Mouse (Mus musculus): ENCODE measurements around the gene Ntf3. TPM values are rescaled to one million over a fixed set of nuclear protein-coding genes. Genes with fewer than 3 reads are reported as not detected.

Gene Ntf3
- polyA plus RNA-seq, 1 experiment from 2014 or later, result 8.0 TPM

DNA sequence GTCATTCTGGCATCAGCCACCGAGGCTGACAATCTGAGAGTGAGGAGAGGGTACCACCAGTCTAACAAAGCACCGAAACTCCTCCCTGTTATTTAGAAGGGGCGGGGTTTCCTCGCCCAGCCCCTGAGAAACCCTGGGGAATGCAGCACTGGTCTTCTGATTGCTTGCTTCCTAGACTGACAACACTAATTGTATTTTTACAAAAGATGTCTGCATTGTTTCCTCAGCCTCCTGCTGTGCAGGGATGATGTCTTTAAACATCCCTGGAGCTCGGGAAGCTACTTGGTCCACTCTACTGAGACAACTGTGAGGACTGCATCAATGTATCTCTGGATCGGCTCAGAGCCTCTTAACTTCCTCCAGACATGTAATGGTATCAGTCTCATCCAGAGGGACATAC lies 64.1 kb downstream of the Ntf3 start:
- Histone ChIP-seq H3K9me3 (replicated peaks) (no peaks in the 10 kb centered on the region), H3K4me2 (no peak overlapping the region), H3K27ac (no peak overlapping the region), H3K4me3 (no peak overlapping the region), H3K27me3 (no peaks in the 10 kb centered on the region), H3K9ac (no peak overlapping the region), H3K4me1 (replicated peaks) (peaks cover 20% of the 10 kb centered on the region), H3K36me3 (no peaks in the 10 kb centered on the region)
- 80% methylated on average over 6 of the region's 6 CpGs for WGBS
- no peak for ATAC-seq (replicated peaks; ENCODE audit: insufficient number of reproducible peaks, insufficient read depth, low FRiP score, low read depth)

- Histone ChIP-seq H3K27me3 (no peaks in the 10 kb centered on the region), H3K9me3 (replicated peaks) (no peaks in the 10 kb centered on the region)
These were observed 64.7 kb downstream of the Ntf3 start for GRCm38 (mm10) chr6:126102007-126102406.

DNA sequence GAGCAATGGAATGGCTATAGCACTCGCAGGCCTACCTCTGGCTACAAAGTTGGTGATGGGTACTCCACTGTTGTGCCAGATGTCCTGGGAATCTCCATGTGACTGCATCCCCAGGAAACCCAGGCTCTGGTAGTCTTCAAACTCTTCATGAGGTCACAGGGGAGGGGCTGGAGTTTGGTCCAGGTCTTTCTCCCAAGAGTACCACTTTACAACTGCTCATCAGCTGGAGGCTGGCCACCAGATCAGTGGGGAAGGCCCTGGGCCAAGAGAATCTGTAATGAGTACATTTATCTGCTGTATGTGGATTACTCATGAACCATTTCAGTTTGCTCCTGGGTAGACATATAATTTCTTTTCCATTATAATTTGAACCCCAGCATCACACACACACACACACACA lies 66.1 kb downstream of the Ntf3 start:
- 94% methylated on average over 1 of the region's 1 CpGs for WGBS
- no peaks in the 10 kb centered on the region for H3K9me3 ChIP-seq (replicated peaks)
- no peak overlapping the region for H3K4me2 ChIP-seq
- no peaks in the 10 kb centered on the region for H3K36me3 ChIP-seq
- peaks cover 21% of the 10 kb centered on the region for H3K4me1 ChIP-seq (replicated peaks)
- no peak overlapping the region for H3K27ac ChIP-seq
- no peak for ATAC-seq (replicated peaks; ENCODE audit: insufficient number of reproducible peaks, insufficient read depth, low FRiP score, low read depth)
- H3K4me3 ChIP-seq, result no peak overlapping the region
- H3K9ac ChIP-seq, result no peak overlapping the region
- H3K27me3 ChIP-seq, result no peaks in the 10 kb centered on the region

More at GRCm38 (mm10) chr6:126102007-126102406, 64.7 kb downstream of the Ntf3 start:
- no peak overlapping the region for H3K4me3 ChIP-seq
- no peak overlapping the region for H3K9ac ChIP-seq
- 92% methylated on average over 11 of the region's 11 CpGs for WGBS
- H3K4me2 ChIP-seq, result no peak overlapping the region
- H3K27ac ChIP-seq, result no peak overlapping the region
- H3K4me1 ChIP-seq (replicated peaks), result peaks cover 17% of the 10 kb centered on the region
- no peak for ATAC-seq (replicated peaks; ENCODE audit: insufficient number of reproducible peaks, insufficient read depth, low FRiP score, low read depth)
- H3K36me3 ChIP-seq, result no peaks in the 10 kb centered on the region

- ATAC-seq (replicated peaks; ENCODE audit: insufficient number of reproducible peaks, insufficient read depth, low FRiP score, low read depth), result no peak
- WGBS, result 77% methylated on average over 5 of the region's 5 CpGs
- Histone ChIP-seq H3K27me3 (no peaks in the 10 kb centered on the region), H3K9ac (no peak overlapping the region), H3K9me3 (replicated peaks) (no peaks in the 10 kb centered on the region), H3K4me3 (no peak overlapping the region), H3K4me2 (no peak overlapping the region), H3K27ac (peak overlapping the region; percentile 81), H3K4me1 (replicated peaks) (peaks cover 24% of the 10 kb centered on the region), H3K36me3 (no peaks in the 10 kb centered on the region)
These were observed 69.2 kb downstream of the Ntf3 start for GRCm38 (mm10) chr6:126097471-126097870.

DNA sequence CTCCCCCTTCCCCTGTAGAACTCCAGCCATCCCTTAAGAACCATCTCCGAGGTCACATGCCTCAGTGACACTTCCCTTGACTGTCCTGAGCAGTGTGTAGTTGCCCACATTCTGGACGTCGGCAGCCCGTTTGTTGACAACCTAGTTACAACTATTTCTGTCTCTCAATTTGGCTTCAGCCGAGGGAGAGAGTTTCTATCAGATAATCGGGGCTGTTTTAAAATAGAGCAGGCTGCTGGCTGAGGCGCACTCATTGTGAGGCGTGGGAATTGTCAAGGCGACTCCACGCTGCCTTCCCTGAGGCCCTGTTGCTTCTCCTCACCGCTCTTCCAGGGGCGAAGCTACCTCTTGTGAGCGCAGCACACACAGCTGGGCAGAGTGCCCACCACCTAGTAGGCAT lies 70.6 kb downstream of the Ntf3 start:
- peak; percentile 90 for ATAC-seq (replicated peaks; ENCODE audit: insufficient number of reproducible peaks, insufficient read depth, low FRiP score, low read depth)
- Histone ChIP-seq H3K9me3 (replicated peaks) (no peaks in the 10 kb centered on the region), H3K36me3 (no peaks in the 10 kb centered on the region), H3K27ac (peak overlapping the region; percentile 81), H3K4me1 (replicated peaks) (peaks cover 24% of the 10 kb centered on the region), H3K4me2 (0 out of 2 replicates have a peak overlapping the region, but pooled peaks have one; percentile 14), H3K4me3 (no peak overlapping the region), H3K9ac (no peak overlapping the region), H3K27me3 (no peaks in the 10 kb centered on the region)
- 15% methylated on average over 13 of the region's 13 CpGs for WGBS

DNA sequence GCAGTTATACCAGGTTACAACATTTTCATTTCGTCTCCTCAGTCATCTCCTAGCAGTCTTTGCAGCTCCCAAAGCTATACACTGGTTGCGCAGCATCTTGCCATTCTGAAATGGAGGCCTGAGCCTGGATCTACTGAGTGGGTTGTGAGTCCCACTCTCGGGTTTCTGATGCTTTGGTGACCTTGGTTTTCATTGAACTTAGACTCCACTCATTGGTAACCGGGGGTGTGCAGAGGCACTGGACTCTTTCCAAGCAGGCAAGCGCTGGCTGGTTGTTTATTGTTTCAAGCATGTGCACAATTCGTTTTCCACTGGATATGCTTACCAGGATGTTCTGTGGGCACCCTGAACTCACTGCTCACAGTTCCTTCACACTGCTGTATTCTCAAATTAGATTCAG lies 71.7 kb downstream of the Ntf3 start:
- Histone ChIP-seq H3K9me3 (replicated peaks) (no peaks in the 10 kb centered on the region), H3K36me3 (no peaks in the 10 kb centered on the region), H3K4me1 (replicated peaks) (peaks cover 24% of the 10 kb centered on the region), H3K27me3 (no peaks in the 10 kb centered on the region), H3K27ac (peak overlapping the region; percentile 81), H3K9ac (no peak overlapping the region), H3K4me2 (no peak overlapping the region), H3K4me3 (no peak overlapping the region)
- ATAC-seq (replicated peaks; ENCODE audit: insufficient number of reproducible peaks, insufficient read depth, low FRiP score, low read depth), result no peak
- 64% methylated on average over 6 of the region's 6 CpGs for WGBS

DNA sequence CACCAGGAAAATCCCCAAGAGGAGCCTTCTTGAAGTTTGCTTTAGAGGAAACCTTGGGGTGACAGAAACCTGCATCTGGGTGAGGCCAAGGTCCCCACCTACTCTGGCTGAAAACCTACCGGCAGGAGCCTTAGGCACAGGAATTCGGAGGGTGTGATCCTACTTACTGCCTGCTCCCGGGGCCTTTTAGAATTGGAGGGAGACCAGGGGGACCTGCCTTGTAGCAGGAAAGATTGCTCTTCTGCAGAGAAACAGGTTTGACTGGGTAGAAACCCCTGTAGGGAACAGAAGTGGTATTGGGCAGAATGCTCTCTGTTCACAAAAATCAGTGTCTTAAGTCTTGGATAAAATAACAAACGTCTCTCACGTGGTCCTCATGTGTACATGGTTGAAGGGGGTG lies 74.7 kb downstream of the Ntf3 start:
- Histone ChIP-seq H3K4me2 (no peak overlapping the region), H3K36me3 (no peaks in the 10 kb centered on the region), H3K27ac (no peak overlapping the region), H3K4me3 (no peak overlapping the region), H3K4me1 (replicated peaks) (peaks cover 23% of the 10 kb centered on the region), H3K9ac (no peak overlapping the region), H3K27me3 (no peaks in the 10 kb centered on the region), H3K9me3 (replicated peaks) (no peaks in the 10 kb centered on the region)
- WGBS, result 46% methylated on average over 5 of the region's 5 CpGs
- no peak for ATAC-seq (replicated peaks; ENCODE audit: insufficient number of reproducible peaks, insufficient read depth, low FRiP score, low read depth)

- 57% methylated on average over 1 of the region's 1 CpGs for WGBS
- ATAC-seq (replicated peaks; ENCODE audit: insufficient number of reproducible peaks, insufficient read depth, low FRiP score, low read depth), result no peak
- H3K9ac ChIP-seq, result no peak overlapping the region
- H3K4me3 ChIP-seq, result no peak overlapping the region
- no peaks in the 10 kb centered on the region for H3K36me3 ChIP-seq
- H3K4me1 ChIP-seq (replicated peaks), result peaks cover 5% of the 10 kb centered on the region
- no peak overlapping the region for H3K4me2 ChIP-seq
- H3K9me3 ChIP-seq (replicated peaks), result no peaks in the 10 kb centered on the region
- no peak overlapping the region for H3K27ac ChIP-seq
- H3K27me3 ChIP-seq, result no peaks in the 10 kb centered on the region
These were observed 76.6 kb downstream of the Ntf3 start for GRCm38 (mm10) chr6:126090063-126090462.

DNA sequence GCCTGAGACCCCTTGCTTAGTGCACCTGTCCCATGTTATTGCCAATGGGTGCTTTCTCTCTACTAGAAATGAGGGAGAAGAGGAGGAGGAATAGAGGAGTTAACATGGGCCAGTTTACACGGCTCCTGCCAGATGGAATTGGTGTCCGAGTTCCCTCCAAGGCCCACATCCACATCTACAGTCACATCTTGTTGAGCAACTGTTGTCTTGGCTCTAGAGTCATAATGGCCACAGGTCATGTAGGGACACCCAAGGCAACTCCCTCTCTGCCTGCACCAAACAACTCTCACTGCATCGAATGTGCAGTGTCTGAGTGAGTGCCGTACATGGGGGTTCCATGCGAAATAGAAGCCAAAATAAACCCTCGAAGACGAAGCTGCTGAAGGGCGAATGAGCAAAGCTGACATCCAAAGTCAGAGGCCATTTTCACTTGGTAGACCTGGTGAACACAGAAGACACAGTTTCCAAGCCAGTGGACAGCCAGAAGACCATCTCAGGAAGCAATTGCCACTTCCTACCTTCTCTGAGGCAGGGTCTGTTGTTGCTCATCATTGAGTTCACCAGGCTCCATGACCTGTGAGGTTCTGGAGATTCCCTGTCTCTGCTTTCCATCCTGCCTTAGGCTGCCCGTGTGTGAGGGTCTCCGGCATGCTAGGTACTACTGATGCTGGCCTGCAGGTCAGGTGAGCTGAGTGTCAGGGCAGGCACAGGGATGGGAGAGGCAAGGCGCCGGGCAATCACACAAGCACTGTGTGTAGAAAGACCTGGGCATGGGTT lies 78.0 kb downstream of the Ntf3 start:
- no peak overlapping the region for H3K4me2 ChIP-seq
- H3K27me3 ChIP-seq, result no peaks in the 10 kb centered on the region
- ATAC-seq (replicated peaks; ENCODE audit: insufficient number of reproducible peaks, insufficient read depth, low FRiP score, low read depth), result no peak
- no peaks in the 10 kb centered on the region for H3K4me1 ChIP-seq (replicated peaks)
- 88% methylated on average over 12 of the region's 12 CpGs for WGBS
- H3K27ac ChIP-seq, result no peak overlapping the region
- no peaks in the 10 kb centered on the region for H3K36me3 ChIP-seq
- no peak overlapping the region for H3K4me3 ChIP-seq
- no peaks in the 10 kb centered on the region for H3K9me3 ChIP-seq (replicated peaks)
- no peak overlapping the region for H3K9ac ChIP-seq

DNA sequence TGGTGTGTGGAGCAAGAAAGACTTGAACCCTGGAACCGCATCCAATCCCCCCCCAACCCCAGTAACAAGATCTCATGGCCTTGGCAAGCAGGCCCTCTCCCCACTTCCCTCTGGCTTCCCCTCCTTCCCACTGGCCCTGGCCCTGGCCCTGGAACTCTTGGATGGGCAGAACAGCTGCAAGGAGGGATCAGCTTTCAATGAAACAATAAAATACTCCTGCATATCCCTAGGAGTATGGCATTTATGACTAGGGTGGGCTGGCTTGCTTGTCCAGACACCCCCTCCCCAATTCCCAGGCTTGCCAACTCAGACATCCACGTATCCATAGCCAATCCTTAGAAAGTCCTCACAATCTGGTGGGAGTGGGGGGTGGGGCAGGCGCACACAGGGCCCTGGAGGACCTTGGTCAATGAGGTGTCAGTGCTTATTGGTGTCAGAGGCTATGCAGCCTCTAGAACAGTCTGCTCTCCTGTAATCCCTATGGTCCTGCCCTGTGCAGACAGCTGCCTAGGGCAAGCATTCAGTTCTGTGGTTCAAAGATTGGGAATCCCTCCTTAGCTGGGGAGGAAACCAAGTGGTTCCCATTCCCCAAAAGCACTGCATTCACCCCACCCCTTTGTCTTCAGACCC lies 80.3 kb downstream of the Ntf3 start:
- Histone ChIP-seq H3K36me3 (no peaks in the 10 kb centered on the region), H3K4me1 (replicated peaks) (no peaks in the 10 kb centered on the region), H3K9ac (no peak overlapping the region), H3K27me3 (no peaks in the 10 kb centered on the region), H3K27ac (no peak overlapping the region), H3K4me3 (no peak overlapping the region), H3K9me3 (replicated peaks) (no peaks in the 10 kb centered on the region), H3K4me2 (no peak overlapping the region)
- no peak for ATAC-seq (replicated peaks; ENCODE audit: insufficient number of reproducible peaks, insufficient read depth, low FRiP score, low read depth)
- 66% methylated on average over 3 of the region's 3 CpGs for WGBS

- Histone ChIP-seq H3K4me3 (no peak overlapping the region), H3K4me1 (replicated peaks) (no peaks in the 10 kb centered on the region), H3K9me3 (replicated peaks) (no peaks in the 10 kb centered on the region), H3K4me2 (no peak overlapping the region), H3K9ac (no peak overlapping the region), H3K27me3 (no peaks in the 10 kb centered on the region), H3K36me3 (no peaks in the 10 kb centered on the region), H3K27ac (no peak overlapping the region)
- 72% methylated on average over 3 of the region's 3 CpGs for WGBS
- ATAC-seq (replicated peaks; ENCODE audit: insufficient number of reproducible peaks, insufficient read depth, low FRiP score, low read depth), result no peak
These were observed 86.2 kb downstream of the Ntf3 start for GRCm38 (mm10) chr6:126080531-126080930.

DNA sequence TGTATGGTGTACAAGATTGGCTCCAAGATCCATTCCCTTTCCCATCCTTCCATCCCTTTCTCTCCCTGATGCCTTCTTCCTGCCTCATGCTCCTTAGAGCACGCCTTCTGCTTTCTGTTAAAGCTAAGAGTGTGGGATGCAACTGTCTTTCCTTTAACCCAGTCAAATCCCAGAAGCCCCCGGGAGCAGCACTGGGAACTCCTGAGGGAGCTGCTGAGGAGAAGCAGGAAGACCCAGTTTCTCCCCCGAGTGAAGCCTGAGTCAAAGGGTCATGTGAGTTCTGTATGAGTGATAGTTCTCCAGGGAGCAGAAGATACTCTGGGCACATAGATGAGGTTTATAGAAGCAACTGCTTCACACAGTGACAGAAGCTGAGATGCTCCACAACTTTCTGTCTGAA lies 109.0 kb downstream of the Ntf3 start:
- H3K36me3 ChIP-seq, result no peaks in the 10 kb centered on the region
- H3K4me3 ChIP-seq, result no peak overlapping the region
- H3K9ac ChIP-seq, result no peak overlapping the region
- H3K27me3 ChIP-seq, result no peaks in the 10 kb centered on the region
- WGBS, result 70% methylated on average over 3 of the region's 3 CpGs
- no peak overlapping the region for H3K4me2 ChIP-seq
- ATAC-seq (replicated peaks; ENCODE audit: insufficient number of reproducible peaks, insufficient read depth, low FRiP score, low read depth), result no peak
- H3K4me1 ChIP-seq (replicated peaks), result no peaks in the 10 kb centered on the region
- H3K9me3 ChIP-seq (replicated peaks), result no peaks in the 10 kb centered on the region
- no peak overlapping the region for H3K27ac ChIP-seq

All from heart, embryonic 15.5 days (tissue).